Mouse (Mus musculus) MEL-GATA-1-ER (cell line): ENCODE results near the gene Qtrt1.

Source experiments
- DNase-seq: peaks from one replicate; pipeline ENCODE4 v3.0.0-alpha.2; 2012; ENCODE audit warnings: low read depth; ENCODE audit errors: extremely low read depth

The Qtrt1 gene

DNA sequence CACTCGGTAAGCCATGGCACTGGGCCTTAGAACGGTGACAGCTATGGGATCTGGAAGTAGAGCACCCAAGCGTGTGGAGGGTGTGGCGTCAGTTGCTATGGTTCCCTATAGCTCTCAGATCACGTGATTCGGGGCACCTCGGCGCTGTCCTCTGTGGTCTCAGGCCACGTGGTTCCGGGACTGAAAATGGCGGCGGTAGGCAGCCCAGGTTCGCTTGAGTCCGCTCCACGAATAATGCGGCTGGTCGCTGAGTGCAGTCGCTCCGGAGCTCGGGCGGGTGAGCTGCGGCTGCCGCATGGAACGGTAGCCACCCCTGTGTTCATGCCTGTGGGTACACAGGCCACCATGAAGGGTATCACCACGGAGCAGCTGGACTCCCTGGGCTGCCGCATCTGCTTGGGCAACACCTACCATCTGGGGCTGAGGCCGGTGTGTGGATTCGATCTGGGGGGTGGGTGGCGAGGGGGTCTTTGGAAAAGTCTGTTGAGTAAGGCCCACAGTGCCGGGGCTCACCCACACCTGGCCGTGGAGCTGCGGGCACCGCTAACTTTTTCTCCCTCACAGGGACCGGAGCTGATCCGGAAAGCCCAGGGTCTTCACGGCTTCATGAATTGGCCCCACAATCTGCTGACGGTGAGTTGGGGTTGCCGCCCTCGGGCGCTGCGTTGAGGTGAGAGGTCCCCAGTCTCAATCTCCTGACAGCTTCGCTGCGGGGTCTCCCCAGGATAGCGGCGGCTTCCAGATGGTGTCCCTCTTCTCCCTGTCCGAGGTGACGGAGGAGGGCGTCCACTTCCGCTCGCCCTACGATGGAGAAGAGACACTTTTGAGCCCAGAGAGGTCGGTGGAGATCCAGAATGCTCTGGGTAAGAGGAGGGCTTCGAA lies at the start of gene Qtrt1:
Gene Qtrt1, plus strand, starts transcription at position 169 of the 882 bp plus-strand sequence.
- peak; percentile 97 for DNase-seq

DNA sequence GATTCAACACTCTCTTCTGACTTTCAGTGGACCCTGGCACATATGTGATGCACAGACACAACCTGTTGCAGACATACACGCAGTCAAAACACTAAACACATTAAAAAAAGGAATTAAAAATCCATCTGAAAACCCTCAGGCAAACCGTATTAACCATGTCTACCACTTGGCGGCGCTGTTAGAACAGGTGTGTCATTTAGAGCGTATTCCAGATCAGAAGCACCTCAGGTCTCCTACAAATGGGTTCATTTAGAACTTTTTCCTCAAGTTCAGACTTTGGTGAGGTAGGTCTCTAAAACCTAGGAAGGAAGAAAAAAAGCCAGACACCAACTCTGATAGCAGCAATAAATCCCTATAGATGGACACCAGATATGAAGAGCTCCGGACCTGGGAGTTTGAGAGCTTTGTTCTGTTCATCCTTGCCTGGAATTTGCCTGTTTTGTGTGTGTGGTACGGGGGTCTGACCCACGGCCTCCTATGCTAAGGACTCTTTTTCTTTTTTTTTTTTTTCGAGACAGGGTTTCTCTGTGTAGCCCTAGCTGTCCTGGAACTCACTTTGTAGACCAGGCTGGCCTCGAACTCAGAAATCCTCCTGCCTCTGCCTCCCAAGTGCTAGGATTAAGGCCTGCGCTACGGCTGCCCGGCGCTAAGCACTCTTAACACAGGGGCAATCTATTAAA lies 45.0 kb upstream of the Qtrt1 start:
- DNase-seq: peak; percentile 79

- peak; percentile 100 for DNase-seq
Observed at GRCm38 (mm10) chr9:21367357-21368111, 44.1 kb upstream of the Qtrt1 start, which contains the start of gene Ilf3. Gene Ilf3, plus strand, starts transcription at chr9:21367871.

- DNase-seq: no peak
Observed at GRCm38 (mm10) chr9:21368131-21368584, 43.5 kb upstream of the Qtrt1 start.

DNA sequence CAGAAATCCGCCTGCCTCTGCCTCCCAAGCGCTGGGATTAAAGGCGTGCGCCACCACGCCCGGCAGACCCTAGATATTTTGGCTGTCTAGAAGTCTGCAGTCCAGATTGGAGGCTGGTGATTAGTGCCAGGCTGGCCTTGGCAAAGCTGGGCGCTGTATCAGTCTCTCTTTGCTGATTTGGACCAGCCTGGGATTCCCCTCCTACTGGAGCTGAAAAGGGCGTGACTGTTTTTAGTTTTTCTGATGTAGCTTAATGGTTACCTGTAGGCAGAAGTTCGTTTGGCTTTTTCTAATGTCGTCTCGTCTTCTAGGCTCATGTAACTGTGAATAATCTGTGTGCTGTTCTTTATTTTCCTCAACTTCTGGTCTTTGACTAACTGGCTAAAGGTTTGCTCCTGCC lies 42.6 kb upstream of the Qtrt1 start:
- DNase-seq: no peak

DNA sequence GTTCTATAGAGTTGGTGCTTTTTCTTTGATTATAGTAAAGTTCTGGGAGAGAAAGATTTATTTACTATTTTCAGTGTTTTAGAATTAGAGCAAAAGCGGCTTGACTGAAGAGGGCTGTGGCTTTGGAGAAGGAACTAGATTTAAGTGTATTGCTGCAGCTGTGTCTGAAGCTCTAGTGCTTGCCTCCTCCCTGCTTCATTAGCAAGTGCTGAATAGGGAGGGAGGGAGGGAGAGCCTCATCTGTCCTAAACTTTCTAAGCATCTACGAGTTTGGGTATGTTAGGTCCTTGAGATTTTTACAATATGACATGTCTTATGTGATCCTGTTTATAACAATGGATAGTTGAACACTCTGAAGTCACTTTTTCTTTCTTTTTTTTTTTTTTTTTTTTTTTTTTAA lies 40.8 kb upstream of the Qtrt1 start:
- DNase-seq: no peak

GRCm38 (mm10) chr9:21372508-21372907 lies 39.1 kb upstream of the Qtrt1 start:
- DNase-seq: no peak

DNA sequence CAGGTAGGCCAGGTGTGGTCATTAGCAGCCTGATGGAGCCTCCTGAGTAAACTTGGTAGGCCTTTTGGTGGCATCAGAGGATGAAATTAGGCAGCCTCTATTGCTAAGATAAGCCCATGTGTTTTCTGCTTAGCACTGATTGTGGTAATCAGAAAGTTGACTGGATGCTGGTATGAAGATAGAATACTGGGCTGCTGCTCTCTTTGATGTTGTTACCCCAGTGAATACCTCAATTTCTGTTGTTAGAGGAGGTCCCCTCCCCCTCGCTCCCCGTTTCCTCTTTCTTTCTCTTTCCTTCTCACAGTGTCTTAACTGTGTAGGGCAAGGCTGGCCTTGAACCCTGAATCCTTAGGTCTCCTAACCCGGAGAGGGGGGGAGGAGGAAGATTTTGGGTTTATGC lies 32.4 kb upstream of the Qtrt1 start:
- peak; percentile 30 for DNase-seq

DNA sequence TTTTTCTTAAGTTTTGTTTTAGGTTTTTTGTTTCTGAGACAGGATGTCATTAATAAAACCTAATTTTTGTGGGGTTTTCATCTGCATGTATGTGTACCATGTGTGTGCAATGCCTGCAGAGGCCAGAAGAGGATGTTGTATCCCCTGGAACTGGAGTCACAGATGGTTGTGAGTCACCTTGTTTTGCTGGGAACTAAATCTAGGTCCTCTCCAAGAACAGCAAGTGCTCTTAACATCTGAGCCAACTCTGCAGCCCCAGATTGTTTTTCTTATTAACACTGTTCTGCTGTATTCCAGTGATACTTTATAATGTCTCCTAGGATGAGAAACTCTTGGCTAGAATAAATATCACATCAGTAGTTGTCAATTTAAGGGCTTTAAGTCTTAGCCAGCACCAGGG lies 30.8 kb upstream of the Qtrt1 start:
- DNase-seq: no peak

- DNase-seq: no peak
Observed at GRCm38 (mm10) chr9:21383966-21384365, 27.7 kb upstream of the Qtrt1 start.

DNA sequence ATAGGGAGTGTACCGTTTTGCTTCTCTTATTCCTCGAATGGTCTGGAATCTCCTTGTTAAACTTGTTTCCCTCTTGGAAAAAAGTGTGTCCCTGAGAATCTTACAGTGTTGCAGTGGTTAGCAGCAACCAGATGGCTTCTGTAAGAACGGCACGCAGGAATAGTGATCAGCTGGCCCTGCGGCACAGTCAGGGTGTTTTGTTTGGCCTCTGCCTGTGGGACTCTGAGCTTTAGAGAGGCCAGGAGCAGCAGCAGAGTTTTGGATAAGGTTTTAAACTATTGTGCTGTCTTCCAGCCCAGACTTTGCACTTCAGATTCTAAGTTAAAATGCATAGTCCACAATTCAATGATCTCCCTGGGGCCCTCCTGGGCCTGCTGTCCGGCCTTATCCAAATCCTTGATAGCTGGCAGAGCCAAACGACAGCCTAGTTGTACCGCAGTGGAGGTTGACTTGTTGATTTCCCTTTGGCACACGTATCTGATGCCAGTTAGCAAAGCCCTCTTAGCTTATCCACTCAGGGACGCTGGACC lies 18.9 kb upstream of the Qtrt1 start:
- DNase-seq: no peak

GRCm38 (mm10) chr9:21395692-21396091 lies 15.9 kb upstream of the Qtrt1 start:
- DNase-seq: no peak

DNA sequence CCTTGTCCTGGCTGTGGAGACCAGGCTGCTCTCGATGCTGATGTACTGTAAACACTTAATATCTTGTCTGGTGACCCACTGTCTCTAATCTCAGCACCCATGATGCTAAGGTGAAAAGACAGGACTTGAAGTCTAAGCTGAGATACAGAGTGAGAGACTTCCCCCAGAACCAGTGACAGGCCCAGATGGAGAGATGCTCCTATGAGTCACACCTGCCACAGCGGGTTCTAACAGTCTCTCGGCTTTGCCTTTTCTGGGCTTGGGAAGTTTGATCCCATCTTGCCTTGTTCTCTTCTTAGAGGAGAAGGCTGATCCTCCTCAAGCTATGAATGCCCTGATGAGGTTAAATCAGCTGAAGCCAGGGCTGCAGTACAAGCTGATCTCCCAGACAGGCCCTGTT lies 14.5 kb upstream of the Qtrt1 start:
- DNase-seq: no peak

DNA sequence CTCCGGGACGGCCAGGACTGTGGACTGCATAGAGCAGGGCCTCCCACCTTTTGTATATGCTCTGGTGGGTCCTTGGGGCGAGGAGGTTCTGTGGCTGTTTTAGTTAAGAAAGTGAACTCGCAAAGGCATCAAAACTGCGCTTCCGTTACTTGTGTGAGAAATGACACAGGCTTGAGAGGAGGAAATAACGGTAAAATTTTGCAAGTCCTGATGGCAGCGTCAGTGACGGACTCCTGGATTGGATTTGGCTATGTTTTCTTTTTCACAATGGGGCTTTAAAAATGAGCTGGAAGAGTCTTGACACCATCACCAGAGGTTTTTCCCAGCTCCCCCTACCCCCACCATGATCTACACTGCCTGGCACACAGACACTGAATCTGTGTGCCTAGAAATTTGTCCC lies 10.6 kb upstream of the Qtrt1 start:
- no peak for DNase-seq

- no peak for DNase-seq
Observed at GRCm38 (mm10) chr9:21402764-21403253, 8.8 kb upstream of the Qtrt1 start.

- no peak for DNase-seq
Observed at GRCm38 (mm10) chr9:21403745-21404144, 7.9 kb upstream of the Qtrt1 start.

DNA sequence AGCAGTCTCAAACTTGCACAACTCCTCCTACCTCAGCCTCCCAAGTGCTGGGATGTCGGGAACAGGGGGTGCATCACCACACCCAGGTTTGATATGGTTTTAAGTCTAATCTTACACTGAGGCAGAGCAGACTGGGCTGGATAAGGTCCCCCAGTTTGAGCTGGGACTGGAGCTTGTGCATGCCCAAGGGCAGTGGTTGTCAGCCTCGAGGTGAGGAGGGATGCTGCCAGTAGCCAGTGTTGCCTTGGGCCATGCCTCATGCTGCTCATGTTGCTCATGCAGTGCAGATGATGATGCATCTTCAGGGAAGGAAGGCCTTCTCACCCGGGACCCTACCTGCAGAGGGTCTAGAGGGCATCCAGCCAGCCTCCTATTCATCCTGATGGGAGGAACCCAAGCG lies 6.1 kb upstream of the Qtrt1 start:
- DNase-seq: no peak

DNA sequence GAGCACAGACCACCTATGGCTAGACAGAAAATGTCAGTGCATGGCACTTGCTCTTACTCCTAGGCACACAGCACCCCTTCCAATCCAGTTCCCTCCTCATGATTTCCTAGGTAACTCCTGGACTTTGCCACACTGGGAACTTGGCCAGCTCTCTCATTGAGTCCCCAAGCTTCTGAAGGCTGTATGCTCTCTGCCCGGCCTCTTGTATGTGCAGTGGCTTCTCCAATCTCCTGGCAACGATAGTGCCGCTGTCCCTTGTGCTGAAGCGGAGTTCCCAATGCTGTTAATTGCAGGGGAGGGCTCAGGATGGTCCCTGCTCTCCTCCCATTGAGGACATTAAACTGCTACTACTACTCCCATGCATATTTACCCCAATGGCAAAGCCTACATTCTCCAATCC lies 3.7 kb upstream of the Qtrt1 start:
- DNase-seq: no peak

- no peak for DNase-seq
Observed at GRCm38 (mm10) chr9:21408624-21409023, 3.0 kb upstream of the Qtrt1 start.

DNA sequence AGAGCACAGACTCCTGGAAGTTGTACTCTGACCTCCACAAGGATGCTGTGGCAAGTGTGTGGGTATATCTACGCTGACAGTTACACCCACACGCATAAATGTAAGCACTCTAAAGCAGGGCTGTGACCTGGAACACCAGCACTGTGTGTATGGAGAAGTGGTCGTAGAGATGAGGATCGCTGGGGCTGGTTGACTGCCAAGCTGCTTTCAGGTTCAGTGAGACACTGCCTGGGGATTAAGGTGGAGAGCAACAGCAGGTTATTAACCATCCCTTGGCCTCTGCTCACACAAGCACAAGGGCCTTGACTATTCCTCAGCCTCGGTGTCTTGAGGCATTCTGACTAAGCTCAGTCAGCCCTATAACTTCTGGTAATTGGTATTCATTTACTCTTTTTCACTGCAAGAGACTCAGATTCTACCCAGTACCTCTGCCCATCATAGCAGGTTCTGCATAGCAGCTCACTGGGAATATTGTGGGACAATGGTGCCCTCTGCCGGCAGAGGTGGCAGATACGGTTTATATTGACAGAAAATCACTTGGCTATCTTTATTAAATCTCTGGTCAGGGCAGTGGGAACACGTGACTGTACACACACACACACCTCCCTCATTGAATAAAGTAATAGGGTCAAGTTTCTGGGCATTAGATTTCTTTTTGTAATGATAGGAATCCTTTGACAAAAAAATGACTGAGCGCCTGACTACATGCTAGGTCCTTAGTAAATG lies 1.9 kb upstream of the Qtrt1 start:
- DNase-seq: peak; percentile 63

DNA sequence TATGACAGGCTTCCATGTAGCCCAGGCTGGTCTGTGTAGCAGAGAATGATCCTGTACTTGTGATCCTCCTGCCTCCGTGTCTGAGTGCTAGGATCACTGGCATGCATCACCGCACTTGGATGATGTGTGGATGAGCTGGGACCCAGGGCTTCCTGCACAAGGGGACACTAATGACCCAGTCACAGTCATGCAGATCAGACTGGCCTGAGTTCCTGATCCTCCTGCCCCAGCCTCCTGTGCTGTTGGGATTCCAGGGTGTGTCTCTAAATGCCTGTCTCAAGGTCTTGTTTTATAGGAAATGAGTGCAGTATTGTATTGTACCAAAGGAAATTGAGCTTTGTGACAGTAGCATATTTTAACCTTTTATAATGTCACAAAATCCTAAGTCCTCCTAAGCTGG lies 6.2 kb downstream of the Qtrt1 start:
- no peak for DNase-seq
